Comparison of ENCODE assay signal across 8 mouse cellular contexts in the genomic region with DNA sequence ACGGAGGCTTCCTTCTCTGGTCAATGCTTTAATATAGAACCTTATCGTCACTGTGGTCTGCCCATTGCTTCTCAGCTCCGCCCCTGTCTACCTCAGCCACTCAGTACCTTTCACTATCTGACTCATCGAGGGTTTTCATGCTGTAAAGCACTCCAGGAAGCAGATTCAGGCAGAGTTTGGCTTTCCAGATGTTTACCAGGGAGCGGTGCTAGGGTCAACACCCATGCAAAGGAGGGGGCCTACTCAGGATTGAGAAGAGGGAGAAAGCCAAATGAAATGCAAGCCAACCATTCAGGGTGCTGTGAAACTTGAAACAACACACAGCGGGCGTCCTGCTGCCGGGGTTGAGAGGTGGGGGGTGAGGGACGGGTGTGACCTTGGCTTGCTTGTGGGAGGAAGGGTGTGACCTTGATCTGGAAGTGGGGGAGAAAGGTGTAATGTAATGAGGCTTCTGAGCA. TPM values are rescaled to one million over a fixed set of nuclear protein-coding genes. Genes with fewer than 3 reads are reported as not detected.
DNase-seq lines count a peak whose midpoint lies in the region; TF ChIP-seq lines count a peak whose summit lies in the region.

No protein-coding gene starts in this region.

- intact Hi-C loops in heart, postnatal 36 days (cut with DNase I) = no loop called here
- intact Hi-C loops in left cerebral cortex, postnatal 4 days (cut with DNase I) = no loop called here

- no peak overlapping the region for H3K4me3 ChIP-seq in layer of hippocampus, adult 2 months

- no peak for TF ChIP-seq CTCF in layer of hippocampus, adult 2 months (conservative IDR thresholded peaks at IDR 0.05)

- no peak for DNase-seq in layer of hippocampus, adult 2 months (ENCODE audit: low spot score in 2 of 2)
- DNase-seq in layer of hippocampus, postnatal 25 days (ENCODE audit: extremely low spot score in 1 of 2, low spot score in 1 of 2) = no peak
- DNase-seq in adrenal gland, postnatal 14 days = peak; percentile 24
- DNase-seq in heart, postnatal 36 days = peak; percentile 49 to 62
- peak; percentile 24 for DNase-seq in lung, postnatal 10 days
- no peak for DNase-seq in left cerebral cortex, postnatal 4 days
- no peak for DNase-seq in frontal cortex, postnatal 36 days (ENCODE audit: low spot score in 2 of 2)
- DNase-seq in layer of hippocampus, adult 11-12 months (ENCODE audit: low spot score) = no peak

- H3K27ac ChIP-seq in layer of hippocampus, adult 2 months = 0 out of 2 replicates have a peak overlapping the region, but pooled peaks have one; percentile 25

RNA-seq across cellular contexts. Expression of a gene that starts 43.6 kb away (rescaled TPM):
- 100 to 1,000 TPM in 1 of 2 experiments, 10 to 100 TPM in 1; 92.8 to 108 TPM for total RNA-seq in layer of hippocampus, adult 2 months (2021)
- total RNA-seq in layer of hippocampus, postnatal 25 days (2021) = 10 to 100 TPM; 94.9 to 95.2 TPM
- 50.8 and 66.3 TPM in 2 replicates for total RNA-seq in adrenal gland, postnatal 14 days (2021)
- 10 to 100 TPM; 48.3 to 50.2 TPM for total RNA-seq in heart, postnatal 36 days (2021)
- total RNA-seq in left cerebral cortex, postnatal 4 days (2021) = 10 to 100 TPM; 27.0 to 27.5 TPM

Comparison
In these comparisons a context has a peak if more than half of its experiments do, and no peak if none do; other contexts are left out.
1. DNase-seq: peak in adrenal gland, postnatal 14 days (single experiment), heart, postnatal 36 days (2 of 2) and lung, postnatal 10 days (single experiment); none in layer of hippocampus, adult 2 months (0 of 2), layer of hippocampus, postnatal 25 days (0 of 2), left cerebral cortex, postnatal 4 days (single experiment), frontal cortex, postnatal 36 days (0 of 2) and layer of hippocampus, adult 11-12 months (single experiment).